Mouse (Mus musculus): ENCODE data around the gene Sulf2. TPM values are rescaled to one million over a fixed set of nuclear protein-coding genes. Genes with fewer than 3 reads are reported as not detected.
"Not testable (repeated sequence)": the region's sequence is repeated elsewhere in the genome, so short reads cannot be mapped to it uniquely, and the experiment has no call there.

Sulf2 gene
- 94.7 and 103 TPM in 2 replicates for polyA plus RNA-seq (2016; fragmentation: Nextera tagmentation; extraction: Ambion mirVana)

- Histone ChIP-seq H3K27ac (peak within 1 kb of the TSS; percentile 98), H3K27me3 (ENCODE audit: insufficient read depth, poor library complexity, severe bottlenecking) (no peaks in the 10 kb centered on the region), H3K4me3 (peak within 1 kb of the TSS; percentile 91), H3K9me3 (no peaks in the 10 kb centered on the region), H3K36me3 (no peaks in the 10 kb centered on the region; the same call in 1 of the 2 replicates), H3K4me1 (peaks cover 68% of the 10 kb centered on the region)
- DNase-seq (ENCODE audit: low spot score), result peak; percentile 92
- WGBS, result under 1% methylated on average over 23 of the region's 23 CpGs
Measured at GRCm38 (mm10) chr2:166155454-166155815, at the start of gene Sulf2. Gene Sulf2 (minus strand): TSS chr2:166155663.

GRCm38 (mm10) chr2:166204174-166204573 lies 48.7 kb upstream of the Sulf2 start:
- Histone ChIP-seq H3K4me3 (no peak overlapping the region), H3K9me3 (no peaks in the 10 kb centered on the region), H3K27me3 (ENCODE audit: insufficient read depth, poor library complexity, severe bottlenecking) (peaks cover 19% of the 10 kb centered on the region; the same call in 1 of the 2 replicates), H3K4me1 (peaks cover 53% of the 10 kb centered on the region), H3K36me3 (no peaks in the 10 kb centered on the region), H3K27ac (peak overlapping the region; percentile 43)
- DNase-seq (ENCODE audit: low spot score), result no peak
- WGBS, result 83% methylated on average over 13 of the region's 13 CpGs

DNA sequence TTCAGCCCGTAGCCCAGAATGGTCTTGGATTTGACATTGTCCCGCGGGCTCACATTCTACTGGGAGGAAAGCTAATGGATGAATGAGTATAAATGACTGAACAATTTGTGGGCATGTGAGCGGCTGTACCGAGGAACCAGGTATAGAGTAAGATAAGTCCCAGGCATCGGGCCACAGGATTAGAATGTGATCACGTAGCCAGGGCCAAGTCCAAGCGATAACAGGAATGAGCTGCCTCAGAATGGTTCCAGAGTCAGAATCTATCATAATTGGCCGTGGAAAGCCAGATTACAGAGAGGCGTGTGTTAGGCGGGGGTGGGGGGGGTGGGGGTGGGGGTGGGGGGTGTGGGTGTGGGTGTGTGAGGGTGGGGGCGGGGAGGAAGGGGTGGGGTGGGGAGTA lies 48.2 kb upstream of the Sulf2 start:
- Histone ChIP-seq H3K36me3 (no peaks in the 10 kb centered on the region), H3K9me3 (no peaks in the 10 kb centered on the region), H3K4me1 (peaks cover 53% of the 10 kb centered on the region), H3K4me3 (no peak overlapping the region), H3K27ac (peak overlapping the region; percentile 43), H3K27me3 (ENCODE audit: insufficient read depth, poor library complexity, severe bottlenecking) (peaks cover 23% of the 10 kb centered on the region; the same call in 1 of the 2 replicates)
- WGBS, result 69% methylated on average over 12 of the region's 12 CpGs
- DNase-seq (ENCODE audit: low spot score), result no peak

DNA sequence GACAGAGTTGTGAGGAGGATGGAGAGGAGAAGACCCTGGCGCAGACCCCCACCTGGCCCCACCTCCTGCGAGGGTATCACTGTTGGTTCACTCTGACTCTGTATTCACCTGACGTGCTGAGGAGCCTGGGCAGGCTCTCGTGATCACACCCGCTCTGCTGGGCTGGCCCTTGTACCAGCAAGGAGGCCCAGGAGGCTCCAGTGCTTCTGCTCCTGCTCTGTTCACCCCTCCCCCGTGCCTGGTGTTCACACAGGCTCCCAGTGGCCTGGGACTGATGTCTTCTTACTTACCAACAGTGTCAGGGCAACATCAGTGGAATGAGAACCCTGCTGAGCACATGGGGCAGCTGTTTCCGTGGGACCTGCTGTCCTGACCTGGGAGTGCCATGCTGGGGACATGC lies 42.5 kb upstream of the Sulf2 start:
- no peak overlapping the region for H3K4me3 ChIP-seq
- H3K4me1 ChIP-seq, result peaks cover 52% of the 10 kb centered on the region
- peaks cover 25% of the 10 kb centered on the region; the same call in 1 of the 2 replicates for H3K27me3 ChIP-seq (ENCODE audit: insufficient read depth, poor library complexity, severe bottlenecking)
- WGBS, result 39% methylated on average over 7 of the region's 7 CpGs
- no peaks in the 10 kb centered on the region for H3K36me3 ChIP-seq
- H3K27ac ChIP-seq, result peak overlapping the region; percentile 65
- DNase-seq (ENCODE audit: low spot score), result no peak
- no peaks in the 10 kb centered on the region for H3K9me3 ChIP-seq

- no peak for DNase-seq (ENCODE audit: low spot score)
- H3K9me3 ChIP-seq, result no peaks in the 10 kb centered on the region
- no peak overlapping the region; the same call in 1 of the 2 replicates for H3K4me3 ChIP-seq
- no peaks in the 10 kb centered on the region for H3K36me3 ChIP-seq
- H3K4me1 ChIP-seq, result peaks cover 55% of the 10 kb centered on the region
- peaks cover 21% of the 10 kb centered on the region; the same call in 1 of the 2 replicates for H3K27me3 ChIP-seq (ENCODE audit: insufficient read depth, poor library complexity, severe bottlenecking)
- 37% methylated on average over 6 of the region's 6 CpGs for WGBS
- peak overlapping the region; percentile 65 for H3K27ac ChIP-seq
Measured at GRCm38 (mm10) chr2:166197064-166197463, 41.6 kb upstream of the Sulf2 start.

- Histone ChIP-seq H3K9me3 (no peaks in the 10 kb centered on the region), H3K27me3 (ENCODE audit: insufficient read depth, poor library complexity, severe bottlenecking) (peaks cover 12% of the 10 kb centered on the region; the same call in 1 of the 2 replicates), H3K36me3 (no peaks in the 10 kb centered on the region), H3K4me3 (no peak overlapping the region), H3K27ac (peak overlapping the region; percentile 65), H3K4me1 (peaks cover 57% of the 10 kb centered on the region)
- WGBS, result 37% methylated on average over 13 of the region's 13 CpGs
- DNase-seq (ENCODE audit: low spot score), result peak; percentile 86
Measured at GRCm38 (mm10) chr2:166196080-166196786, 40.8 kb upstream of the Sulf2 start.

GRCm38 (mm10) chr2:166195041-166195440 lies 39.6 kb upstream of the Sulf2 start:
- H3K27ac ChIP-seq, result peak overlapping the region; percentile 65
- 77% methylated on average over 6 of the region's 6 CpGs for WGBS
- H3K27me3 ChIP-seq (ENCODE audit: insufficient read depth, poor library complexity, severe bottlenecking), result peaks cover 6% of the 10 kb centered on the region; the same call in 1 of the 2 replicates
- H3K4me1 ChIP-seq, result peaks cover 62% of the 10 kb centered on the region
- H3K36me3 ChIP-seq, result no peaks in the 10 kb centered on the region
- no peaks in the 10 kb centered on the region for H3K9me3 ChIP-seq
- DNase-seq (ENCODE audit: low spot score), result no peak
- no peak overlapping the region for H3K4me3 ChIP-seq

DNA sequence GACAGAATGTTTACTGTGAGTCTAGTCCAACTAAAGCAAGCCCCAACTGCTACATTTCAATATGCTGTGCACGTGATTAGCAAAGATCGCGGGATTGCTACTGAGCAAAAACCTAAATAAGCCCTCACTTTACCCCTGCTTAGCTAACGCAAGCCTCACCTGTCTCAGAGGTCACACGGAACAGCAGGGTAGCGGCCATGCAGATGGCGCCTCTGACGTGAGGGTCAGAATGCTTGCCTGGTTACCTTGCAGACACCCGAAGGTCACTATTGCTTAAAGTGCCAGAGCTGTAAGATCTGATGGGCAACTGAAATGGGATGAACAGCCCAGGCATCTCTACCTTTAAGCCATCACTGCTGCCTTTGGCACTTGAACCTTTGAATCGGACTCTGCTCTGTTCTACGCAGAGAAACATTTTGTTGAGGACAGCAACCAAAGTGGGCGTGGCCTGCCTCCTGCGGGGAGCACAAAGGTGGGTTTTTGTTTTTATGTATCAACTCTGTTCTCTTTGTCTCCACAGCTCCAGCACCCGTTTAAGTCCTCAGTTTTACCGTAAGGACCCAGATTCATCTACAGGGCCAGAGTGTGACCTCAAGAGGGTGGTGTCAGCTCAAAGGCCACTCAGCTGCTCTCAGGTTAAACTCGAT lies 38.8 kb upstream of the Sulf2 start:
- peaks cover 67% of the 10 kb centered on the region for H3K4me1 ChIP-seq
- no peaks in the 10 kb centered on the region for H3K9me3 ChIP-seq
- peaks cover 6% of the 10 kb centered on the region; the same call in 1 of the 2 replicates for H3K27me3 ChIP-seq (ENCODE audit: insufficient read depth, poor library complexity, severe bottlenecking)
- H3K4me3 ChIP-seq, result no peak overlapping the region
- 53% methylated on average over 16 of the region's 16 CpGs for WGBS
- no peak for DNase-seq (ENCODE audit: low spot score)
- H3K36me3 ChIP-seq, result no peaks in the 10 kb centered on the region
- H3K27ac ChIP-seq, result no peak overlapping the region

DNA sequence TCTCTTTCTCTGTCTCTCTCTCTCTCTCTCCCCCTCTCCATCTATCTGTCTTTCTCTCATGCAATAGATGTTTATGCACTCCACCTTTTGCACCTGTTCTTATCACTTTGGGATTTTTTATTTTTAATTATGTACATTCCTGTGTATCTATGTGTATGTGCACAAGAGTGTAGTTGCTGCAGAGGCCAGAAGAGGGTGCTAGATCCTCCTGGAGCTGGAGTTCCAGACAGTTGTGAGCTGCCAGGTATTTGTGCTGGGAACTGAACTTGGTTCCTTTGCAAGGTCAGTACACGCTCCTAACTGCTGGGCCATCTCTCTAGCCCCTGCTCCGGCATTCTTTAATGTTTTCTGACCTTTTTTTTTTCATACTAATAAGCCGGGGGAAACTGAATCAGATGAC lies 38.0 kb upstream of the Sulf2 start:
- H3K4me3 ChIP-seq, result no peak overlapping the region
- WGBS, result 85% methylated on average over 3 of the region's 3 CpGs
- H3K36me3 ChIP-seq, result no peaks in the 10 kb centered on the region
- peaks cover 60% of the 10 kb centered on the region for H3K4me1 ChIP-seq
- H3K9me3 ChIP-seq, result no peaks in the 10 kb centered on the region
- no peak for DNase-seq (ENCODE audit: low spot score)
- H3K27ac ChIP-seq, result no peak overlapping the region
- 0 out of 2 replicates have a peak, but pooled peaks cover under 1% of the 10 kb centered on the region for H3K27me3 ChIP-seq (ENCODE audit: insufficient read depth, poor library complexity, severe bottlenecking)

DNA sequence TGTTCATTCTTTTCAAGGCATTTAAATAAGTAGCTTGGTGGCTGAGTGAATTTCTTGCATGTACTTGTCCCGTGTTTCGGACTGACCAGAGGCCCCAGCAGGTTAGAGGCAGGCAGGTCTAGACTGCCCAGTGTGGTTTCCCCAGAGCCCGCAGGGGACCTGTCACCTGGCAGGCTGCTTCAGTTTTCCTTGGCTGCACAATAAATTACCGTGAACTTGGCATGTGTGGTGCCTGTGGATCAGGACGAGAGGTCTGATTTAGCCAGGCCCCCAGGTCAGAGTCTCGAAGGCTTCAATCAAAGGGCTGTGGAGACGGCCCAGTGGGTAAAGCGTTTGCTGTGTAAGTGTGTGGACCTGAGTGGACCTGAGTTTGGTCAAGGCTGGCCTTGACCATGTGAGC lies 35.4 kb upstream of the Sulf2 start:
- H3K27me3 ChIP-seq (ENCODE audit: insufficient read depth, poor library complexity, severe bottlenecking), result no peaks in the 10 kb centered on the region
- WGBS, result 85% methylated on average over 8 of the region's 8 CpGs
- no peak overlapping the region for H3K4me3 ChIP-seq
- no peaks in the 10 kb centered on the region for H3K9me3 ChIP-seq
- no peaks in the 10 kb centered on the region for H3K36me3 ChIP-seq
- no peak for DNase-seq (ENCODE audit: low spot score)
- peaks cover 55% of the 10 kb centered on the region for H3K4me1 ChIP-seq
- H3K27ac ChIP-seq, result peak overlapping the region; percentile 31

DNA sequence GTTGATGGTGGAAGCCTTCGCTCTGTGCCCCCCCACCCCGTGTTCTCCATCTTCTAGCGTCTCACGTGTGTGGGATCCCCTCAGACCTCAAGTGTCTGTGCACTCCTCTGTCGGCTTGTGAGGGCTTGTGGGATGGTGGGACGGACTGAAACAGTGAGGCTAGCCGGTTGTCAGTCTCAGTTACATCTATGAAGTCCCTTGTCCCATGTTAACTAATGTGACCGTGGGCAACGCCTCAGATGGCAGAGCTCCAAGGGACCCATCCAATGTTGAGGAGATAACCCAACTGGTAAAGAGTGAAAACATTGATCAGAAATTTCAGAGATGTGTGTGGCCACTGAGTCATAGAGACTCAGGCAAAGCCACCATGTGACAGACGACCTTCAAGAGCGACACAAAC lies 33.7 kb upstream of the Sulf2 start:
- H3K36me3 ChIP-seq, result no peaks in the 10 kb centered on the region
- H3K27me3 ChIP-seq (ENCODE audit: insufficient read depth, poor library complexity, severe bottlenecking), result no peaks in the 10 kb centered on the region
- H3K4me3 ChIP-seq, result no peak overlapping the region
- no peaks in the 10 kb centered on the region for H3K9me3 ChIP-seq
- no peak overlapping the region for H3K27ac ChIP-seq
- H3K4me1 ChIP-seq, result peaks cover 57% of the 10 kb centered on the region
- DNase-seq (ENCODE audit: low spot score), result no peak
- 91% methylated on average over 11 of the region's 11 CpGs for WGBS

GRCm38 (mm10) chr2:166187874-166188453 lies 32.5 kb upstream of the Sulf2 start:
- not testable (repeated sequence) for H3K9me3 ChIP-seq; H3K36me3 ChIP-seq; H3K4me3 ChIP-seq; DNase-seq (ENCODE audit: low spot score); H3K27me3 ChIP-seq (ENCODE audit: insufficient read depth, poor library complexity, severe bottlenecking)
- WGBS, result 87% methylated on average over 8 of the region's 11 CpGs
- Histone ChIP-seq H3K27ac (0 out of 2 replicates have a peak overlapping the region, but pooled peaks have one; percentile 47), H3K4me1 (peaks cover 55% of the 10 kb centered on the region)

- not testable (repeated sequence) for H3K9me3 ChIP-seq; H3K27me3 ChIP-seq (ENCODE audit: insufficient read depth, poor library complexity, severe bottlenecking); H3K36me3 ChIP-seq; DNase-seq (ENCODE audit: low spot score); H3K4me3 ChIP-seq
- WGBS, result 44% methylated on average over 8 of the region's 8 CpGs
- peaks cover 51% of the 10 kb centered on the region for H3K4me1 ChIP-seq
- H3K27ac ChIP-seq, result peak overlapping the region; percentile 71; the same call in 1 of the 2 replicates
Measured at GRCm38 (mm10) chr2:166187319-166187718, 31.9 kb upstream of the Sulf2 start.
